Mouse (Mus musculus) A20 (cell line): ENCODE measurements around the gene Unc80.

Experiments used
- DNase-seq: peaks from one replicate; pipeline ENCODE4 v3.0.0-alpha.2; 2011; ENCODE audit warnings: low read depth, low spot score

Unc80 gene

DNA sequence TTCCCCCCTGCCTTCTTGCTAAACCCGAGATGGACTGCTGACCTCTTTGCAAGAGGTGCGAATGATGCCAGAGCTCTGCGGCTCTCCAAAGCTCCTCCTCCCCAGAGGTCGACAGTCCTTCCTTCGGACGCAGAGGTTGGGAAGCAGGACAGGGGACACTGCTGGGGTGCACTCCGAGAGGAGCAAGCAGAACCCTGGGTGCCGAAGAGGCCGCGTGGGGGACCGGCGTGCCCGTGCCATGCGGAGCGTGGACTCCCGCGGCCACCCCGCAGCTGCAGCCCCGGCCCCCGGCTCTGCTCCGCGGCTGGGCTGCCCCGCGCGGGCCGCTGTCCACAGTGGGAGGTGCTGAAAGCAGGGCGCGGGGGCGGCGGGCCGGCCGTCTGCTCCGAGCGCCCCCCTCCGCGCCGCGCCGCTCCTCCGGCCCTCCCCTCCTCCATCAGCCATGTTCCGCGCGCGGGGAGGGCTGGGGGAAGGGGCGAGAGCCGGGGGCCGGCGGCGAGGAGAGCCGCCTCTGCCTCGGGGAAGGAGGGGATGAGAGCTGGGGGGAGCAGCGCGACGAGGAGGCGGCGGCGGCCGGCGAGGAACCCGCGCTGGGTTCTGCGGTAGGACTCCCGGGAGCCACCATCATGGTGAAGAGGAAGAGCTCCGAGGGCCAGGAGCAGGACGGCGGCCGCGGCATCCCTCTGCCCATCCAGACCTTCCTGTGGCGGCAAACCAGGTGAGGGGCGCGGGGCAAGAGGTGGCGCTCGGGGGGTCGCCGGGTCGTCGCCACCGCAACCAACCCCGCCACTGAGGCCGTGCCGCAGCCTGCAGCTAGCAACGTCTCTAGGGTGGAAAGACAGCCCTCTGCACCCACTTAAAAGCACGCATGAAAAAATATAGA lies at the start of gene Unc80:
Gene Unc80 (plus strand): TSS at position 547 of the 883 bp plus-strand sequence.
- no peak for DNase-seq

DNA sequence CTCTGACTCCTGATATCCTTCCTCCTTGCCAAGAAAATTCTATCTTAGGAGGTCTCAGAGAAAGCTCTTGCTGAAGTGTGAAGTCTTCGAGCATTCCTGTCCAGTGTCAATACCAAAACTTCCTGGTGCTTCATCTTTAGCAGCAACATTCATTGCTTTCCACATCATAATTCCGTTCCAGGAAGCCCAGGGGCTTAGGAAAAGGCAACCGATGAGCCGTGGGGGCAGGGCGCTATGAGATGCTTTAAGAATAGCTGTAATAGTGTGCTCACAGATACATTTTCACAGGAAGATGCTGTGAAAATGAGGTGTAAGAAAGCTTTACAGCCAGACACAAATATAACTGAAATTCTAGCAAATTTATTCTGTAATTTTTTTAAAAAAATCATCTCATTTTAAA lies 42.1 kb upstream of the Unc80 start:
- DNase-seq: no peak

DNA sequence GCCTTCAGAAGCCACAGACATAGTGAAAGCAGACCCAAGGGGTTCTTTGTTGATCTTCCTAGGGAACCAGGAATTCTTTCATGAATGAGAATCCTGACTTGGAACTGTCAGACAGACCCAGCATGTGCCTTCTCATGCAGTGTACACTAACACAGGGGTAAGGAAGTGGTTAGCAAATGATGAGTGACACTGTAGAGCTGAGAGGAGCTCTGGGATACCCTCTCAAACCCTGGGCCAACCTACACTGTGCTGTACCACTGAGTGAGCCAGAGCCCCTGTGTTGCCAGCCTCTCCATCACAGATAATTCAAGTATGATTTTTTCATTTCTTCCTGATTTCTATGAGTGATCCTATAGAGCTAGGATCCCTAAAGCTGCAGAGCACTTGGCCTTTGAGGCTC lies 37.2 kb upstream of the Unc80 start:
- no peak for DNase-seq

DNA sequence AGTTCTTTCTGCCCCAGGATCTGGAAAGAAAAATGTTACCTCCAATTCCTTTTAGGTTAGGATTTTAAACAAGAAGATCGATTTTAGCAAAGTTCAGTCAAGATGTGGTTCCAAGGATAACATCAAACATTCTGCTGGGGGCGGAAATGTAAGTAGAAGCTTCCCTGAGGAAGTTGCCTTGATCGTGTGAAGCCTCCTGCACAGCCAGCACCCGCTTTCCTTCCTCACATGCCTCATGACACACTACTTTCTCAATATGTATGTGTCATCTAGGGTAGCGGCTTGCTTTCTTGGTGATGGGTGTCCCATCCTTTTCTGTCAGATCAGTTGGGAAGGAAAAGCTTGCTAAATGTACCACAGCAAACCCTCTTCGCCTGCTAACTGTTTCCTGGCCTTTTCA lies 36.7 kb upstream of the Unc80 start:
- no peak for DNase-seq

DNA sequence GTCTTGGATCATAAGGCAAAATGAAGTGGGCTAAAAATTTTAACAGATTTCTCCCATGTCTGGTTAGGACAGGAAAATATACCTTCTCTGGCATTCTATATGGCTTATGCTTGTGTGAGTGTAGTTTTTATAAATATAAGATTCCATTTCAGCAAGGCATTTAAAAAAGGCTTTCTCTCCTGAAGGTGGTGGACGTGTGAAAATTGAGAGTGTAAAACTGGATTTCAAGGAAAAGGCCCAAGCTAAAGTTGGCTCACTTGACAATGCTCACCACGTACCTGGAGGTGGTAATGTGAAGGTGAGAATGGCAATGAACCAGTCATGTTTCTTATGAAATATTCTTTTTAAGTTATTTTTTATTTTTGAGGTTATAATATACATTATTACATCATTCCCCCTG lies 30.1 kb upstream of the Unc80 start:
- no peak for DNase-seq

DNA sequence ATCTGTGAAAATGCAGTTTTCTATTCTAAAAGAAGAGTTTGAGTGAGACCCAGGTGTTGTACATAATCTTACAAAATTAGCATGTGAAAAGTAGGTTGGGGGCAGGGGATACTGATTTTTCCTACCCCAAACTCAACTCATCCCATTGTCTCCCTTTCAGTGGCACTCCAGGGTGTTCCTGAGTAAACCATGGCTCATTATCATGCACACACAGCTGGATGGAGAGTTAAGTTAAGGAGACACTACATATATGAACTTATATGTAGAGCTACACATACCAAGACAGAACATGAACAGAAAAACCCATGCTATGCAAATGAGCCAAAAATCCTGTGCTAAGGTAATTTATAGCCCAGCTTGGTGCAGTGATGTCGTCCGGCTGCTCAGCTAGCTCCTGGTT lies 25.2 kb upstream of the Unc80 start:
- DNase-seq: no peak

DNA sequence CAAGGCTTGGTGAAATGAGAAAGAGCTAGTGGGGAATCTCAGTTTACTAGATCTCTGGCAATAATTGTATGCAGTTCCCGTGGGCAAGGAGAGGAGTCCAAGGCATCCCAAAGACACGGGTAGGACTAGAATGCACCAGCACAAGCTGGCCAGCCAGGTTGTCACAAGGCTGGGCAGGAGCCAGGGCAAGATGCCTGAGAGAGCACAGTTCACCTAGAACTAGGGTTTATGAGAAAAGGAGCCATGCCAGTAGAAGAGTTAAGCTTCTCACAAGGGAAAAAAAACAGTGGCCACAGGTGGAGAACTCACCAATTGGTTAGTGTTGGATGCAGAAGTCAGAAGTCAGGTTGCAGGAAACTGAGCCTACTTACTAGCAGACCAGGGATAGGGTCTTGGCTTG lies 18.7 kb upstream of the Unc80 start:
- DNase-seq: no peak

DNA sequence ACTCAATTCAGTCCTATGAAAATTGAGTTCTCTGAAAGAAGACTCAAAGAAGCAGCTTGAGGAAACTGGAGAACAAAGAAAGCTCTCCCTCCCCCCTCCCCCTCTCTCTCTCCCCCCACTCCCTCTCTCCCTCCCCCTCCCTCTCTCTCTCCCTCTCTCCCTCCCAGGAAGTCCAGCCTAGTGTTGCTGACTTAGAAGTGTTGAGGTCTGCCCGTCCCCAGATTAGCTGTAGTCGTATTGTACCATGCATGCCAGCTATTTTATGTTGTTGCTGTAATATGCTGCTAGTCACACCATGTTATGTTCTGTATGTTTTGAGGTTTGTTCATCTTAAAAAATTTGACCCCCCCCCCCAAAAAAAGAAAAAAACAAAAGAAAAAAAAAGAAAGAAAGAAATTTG lies 11.6 kb upstream of the Unc80 start:
- DNase-seq: no peak

DNA sequence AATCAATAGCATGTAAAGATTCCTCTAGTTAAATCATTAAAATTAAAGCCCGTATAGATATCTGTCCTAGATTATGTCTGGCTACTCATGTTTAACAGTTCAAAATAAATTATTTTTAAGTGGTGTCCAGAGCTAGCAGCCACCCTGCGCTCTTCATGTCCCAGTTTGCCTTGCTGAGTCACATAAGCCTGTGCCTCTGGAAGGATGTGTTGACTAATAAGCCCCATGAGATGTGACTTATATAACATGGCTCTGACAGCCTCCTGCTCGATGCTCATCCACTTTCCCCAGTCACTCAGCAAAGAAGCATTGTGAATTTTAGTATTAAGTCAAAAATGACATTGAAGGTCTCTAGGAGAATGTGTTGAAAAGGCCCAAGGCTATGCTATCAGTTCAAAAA lies 10.4 kb upstream of the Unc80 start:
- DNase-seq: no peak

DNA sequence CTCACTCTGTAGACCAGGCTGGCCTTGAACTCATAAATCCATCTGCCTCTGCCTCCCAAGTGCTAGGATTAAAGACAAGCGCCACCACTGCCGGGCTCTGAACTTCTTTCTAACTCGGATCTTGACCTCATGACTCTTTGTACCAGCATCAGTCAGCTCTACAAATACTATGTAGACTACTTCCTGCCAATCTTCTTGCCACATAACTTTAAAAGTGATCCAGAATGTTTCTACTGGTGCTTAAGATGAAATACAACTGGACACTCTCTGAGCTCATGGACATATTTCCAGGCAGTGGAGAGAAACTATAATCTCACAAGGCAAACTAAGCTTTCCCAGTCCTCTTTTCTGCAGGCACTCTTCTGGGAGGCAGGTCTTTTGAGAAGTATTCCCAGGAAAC lies 8.8 kb upstream of the Unc80 start:
- DNase-seq: no peak

DNA sequence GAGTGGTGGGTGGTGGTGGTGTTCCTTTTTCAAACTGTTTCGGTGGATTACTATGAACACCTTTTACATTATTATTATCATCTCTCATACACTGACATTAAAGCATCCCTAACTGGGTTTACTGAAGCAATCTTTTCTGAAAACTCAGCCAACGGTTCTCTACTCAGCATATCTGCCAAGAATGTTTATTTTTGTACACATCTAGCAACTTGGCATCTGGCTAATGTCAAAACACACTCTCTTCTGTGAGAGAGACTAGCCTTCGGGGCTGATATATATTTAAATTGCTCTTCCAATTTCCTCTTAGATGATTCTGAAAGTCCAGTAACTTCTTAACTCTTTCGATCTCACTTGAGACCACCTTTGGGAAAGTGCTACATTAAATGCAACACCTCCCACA lies 7.3 kb upstream of the Unc80 start:
- DNase-seq: no peak

DNA sequence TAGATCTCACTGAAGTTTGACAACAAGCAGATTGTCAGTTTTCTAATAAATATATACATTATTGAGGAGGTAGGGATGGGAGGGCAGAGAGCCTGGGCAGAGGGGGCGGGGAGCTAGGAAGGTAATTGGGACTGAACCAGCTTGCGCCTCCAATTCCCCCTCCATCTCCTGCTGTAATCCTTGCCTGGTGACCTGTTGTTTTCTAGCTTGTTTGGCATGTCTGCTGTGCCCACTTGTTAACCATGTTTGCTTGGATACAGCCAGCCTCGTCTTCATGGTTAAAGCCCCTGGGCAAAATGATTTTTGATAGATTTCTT lies 495 bp downstream of the Unc80 start:
- no peak for DNase-seq

DNA sequence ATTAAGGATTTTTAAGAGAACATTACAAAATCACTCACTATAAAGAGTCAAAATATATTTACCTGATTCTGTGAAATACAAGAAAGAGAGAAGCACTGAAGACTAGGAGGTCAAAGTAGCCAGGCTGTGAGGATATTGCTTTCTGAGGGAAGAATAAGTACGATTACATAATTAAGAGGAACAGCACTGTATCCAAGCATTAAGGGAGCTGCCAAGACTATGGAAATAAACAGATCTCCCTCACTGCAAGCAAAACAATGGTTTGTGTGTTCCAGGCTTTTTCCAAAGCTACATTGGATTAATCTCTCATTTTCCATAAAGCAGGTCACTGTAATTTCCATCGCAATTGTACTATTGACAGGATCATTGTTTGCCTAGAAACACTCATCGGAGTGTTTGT lies 14.6 kb downstream of the Unc80 start:
- DNase-seq: no peak

DNA sequence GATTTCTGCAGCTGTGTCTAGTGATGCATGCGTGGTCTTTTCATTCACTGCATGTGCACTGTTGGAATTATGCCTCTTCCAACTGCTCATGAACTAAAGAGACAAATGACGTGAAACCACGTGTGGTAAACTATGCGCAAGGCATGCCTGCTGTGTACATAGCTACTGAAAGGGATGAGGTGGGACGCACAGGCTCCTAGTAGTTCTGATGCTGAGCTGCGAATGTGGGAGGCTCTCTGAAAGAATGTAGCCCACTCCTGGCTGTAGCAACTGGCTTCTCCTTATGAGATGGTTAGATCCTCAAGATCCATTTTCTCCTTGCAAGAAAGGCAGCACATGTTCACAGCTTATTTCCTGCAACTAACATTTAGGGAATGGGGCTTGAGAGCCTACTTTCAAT lies 24.9 kb downstream of the Unc80 start:
- no peak for DNase-seq

DNA sequence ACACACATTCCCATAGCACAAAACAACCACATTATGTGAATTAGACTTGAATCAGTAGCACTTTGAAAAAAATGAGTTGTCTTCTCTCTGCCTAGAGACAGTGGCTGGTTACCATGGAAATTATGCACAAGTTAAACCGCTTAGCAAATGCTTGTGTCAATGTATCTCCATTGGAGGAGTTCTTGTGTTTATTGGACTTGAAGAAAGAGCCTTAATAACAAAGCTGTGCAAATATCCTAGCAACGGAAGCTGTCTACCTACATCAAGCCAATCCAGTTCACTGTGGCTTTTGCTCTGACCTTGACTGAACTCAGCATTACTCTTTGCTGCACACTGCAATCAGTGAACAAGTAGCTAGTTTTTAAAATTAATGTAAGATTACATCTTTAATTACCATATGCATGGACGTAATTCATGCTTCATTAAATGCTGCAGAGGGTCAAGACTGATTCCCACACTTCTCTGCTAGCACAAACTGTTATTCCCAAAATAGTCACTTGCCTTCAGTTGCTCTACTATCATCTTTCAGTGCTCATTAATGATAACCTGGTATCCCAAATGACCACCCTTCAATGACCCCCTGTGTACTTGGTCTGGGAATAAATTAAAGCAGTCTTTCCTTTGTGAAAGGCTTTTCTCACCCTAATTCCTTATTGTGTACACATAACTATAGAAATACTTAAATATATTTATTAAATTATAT lies 27.3 kb downstream of the Unc80 start:
- no peak for DNase-seq

DNA sequence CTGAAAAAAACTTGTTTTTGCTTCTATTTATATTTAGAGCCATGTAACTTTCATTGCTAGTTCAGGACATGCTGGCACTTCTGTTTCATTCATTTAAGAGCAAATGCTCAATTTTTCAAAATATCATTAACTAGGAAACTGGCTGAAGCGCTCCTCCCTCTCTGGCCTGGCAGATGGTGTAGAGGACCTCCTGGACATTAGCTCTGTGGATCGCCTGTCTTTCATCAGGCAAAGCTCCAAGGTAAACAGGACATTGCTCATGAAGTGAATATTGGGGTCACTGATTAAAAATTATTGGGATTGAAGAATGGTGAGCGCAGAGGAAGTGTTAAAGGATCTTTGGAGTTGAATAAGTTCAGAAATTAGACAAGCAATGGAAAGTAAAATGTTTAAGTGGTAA lies 82.6 kb downstream of the Unc80 start:
- DNase-seq: no peak

DNA sequence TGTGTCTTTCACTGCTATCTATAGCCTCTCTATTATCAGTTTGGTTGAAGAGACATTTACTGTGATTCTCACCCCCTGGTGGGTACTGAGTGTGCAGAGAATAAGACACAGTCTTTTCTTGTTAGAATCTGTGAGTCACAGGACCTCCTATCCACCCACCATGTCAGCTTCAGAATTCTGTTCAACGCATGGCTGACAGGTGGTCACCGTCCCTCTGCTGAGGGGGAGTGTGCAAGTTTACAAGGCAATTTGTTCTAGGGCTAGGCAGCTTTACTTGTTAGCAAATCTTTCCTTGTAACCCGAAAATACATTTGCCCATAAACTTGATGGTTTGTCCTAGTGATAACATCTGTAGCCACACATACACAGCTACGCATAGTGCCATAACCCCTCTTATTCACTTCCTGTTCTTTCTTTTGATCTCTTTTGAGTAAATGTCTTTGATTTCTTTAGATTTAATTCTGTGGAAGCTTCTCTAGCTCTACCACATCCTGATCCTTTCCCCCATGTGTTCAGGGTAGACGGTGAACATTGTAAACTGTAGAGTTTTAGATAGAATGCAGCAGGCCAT lies 84.3 kb downstream of the Unc80 start:
- DNase-seq: no peak

DNA sequence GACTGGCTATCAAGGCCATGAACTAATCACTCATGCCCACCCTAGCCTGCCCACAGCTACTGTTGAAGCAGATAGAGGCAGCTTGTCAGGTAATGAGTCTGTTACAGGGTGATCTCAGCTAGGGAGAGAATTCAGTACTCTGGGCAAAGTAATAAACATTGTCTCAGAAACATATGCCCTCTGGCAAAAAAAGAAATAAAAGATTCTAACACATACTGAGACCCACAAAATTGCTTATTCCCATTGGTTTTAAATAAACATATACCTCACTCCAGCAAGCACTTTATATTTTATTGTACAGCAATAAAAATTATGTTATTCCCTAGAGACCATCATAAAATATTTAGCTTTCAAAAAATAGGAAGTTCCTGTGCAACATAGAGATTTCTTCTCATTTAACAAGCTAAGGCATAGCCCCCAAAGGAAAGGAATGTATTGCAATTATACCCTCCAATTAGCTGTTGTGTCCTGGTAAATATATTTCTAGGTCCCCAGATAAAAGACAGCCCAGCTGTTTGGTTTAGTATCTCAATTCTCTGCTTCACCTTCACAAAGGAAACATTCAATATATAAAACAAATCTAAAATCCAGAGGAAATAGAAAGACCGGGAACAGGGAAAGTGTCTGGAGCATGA lies 93.6 kb downstream of the Unc80 start:
- no peak for DNase-seq

DNA sequence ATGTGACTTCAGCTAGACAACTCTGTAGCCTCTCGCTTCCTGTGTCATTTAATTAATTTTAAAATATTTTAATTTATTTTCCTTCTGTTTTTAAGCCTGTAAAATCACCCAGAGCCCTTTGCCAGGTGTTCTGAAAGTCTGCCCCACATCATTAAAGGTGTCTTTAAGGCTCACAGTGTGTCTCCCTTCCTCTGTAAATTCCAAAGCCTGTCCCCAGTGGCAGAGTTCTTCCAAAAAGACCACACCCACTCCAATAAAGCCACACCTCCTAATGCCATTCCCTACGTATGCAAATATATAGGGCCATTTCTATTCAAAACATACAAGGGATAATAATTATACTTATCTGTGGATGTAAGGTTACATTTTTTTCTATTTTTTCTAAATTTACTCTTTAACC lies 94.2 kb downstream of the Unc80 start:
- no peak for DNase-seq

DNA sequence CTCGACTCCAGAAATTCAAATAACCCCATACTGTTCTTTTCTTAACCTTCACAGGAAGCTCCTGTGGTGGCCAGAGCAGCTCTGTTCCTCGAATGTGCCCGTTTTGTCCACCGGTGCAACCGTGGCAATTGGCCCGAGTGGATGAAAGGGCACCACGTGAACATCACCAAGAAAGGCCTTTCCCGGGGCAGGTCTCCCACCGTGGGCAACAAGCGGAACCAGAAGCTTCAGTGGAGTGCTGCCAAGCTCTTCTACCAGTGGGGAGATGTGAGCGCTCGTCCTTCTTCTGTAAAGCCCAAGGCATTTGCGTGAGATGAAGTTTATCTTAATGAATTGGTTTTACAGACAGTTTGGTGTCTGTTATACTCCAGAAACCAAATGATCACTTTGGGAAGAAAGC lies 101.6 kb downstream of the Unc80 start:
- DNase-seq: no peak

DNA sequence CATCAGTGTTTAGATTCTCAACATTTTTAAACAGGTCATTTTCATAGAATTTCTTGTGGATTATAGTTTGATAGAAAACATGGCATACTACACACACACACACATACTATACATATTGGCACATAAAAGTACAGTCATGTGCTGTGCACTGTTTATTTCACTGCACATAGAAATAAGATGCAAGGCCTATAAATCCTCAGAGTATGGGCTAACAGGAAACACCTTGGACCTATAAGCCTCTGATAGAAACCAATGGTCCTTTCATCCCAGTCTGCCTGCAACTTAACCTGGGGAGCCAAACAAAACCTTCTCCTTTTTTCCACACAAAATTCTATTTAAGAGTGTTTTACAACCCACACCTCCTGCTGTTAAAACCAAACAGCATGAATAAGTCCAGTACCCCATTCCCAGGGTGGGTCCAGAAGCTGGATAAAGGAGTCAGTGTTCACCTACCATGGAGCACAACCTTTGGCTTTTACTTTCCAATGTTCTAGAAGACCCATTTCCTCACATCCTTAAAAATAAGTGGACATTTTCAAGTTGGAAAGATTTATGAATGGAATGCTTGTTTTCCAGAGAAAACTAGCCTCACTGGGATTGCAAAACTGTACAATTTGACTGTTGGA lies 129.1 kb downstream of the Unc80 start:
- no peak for DNase-seq

DNA sequence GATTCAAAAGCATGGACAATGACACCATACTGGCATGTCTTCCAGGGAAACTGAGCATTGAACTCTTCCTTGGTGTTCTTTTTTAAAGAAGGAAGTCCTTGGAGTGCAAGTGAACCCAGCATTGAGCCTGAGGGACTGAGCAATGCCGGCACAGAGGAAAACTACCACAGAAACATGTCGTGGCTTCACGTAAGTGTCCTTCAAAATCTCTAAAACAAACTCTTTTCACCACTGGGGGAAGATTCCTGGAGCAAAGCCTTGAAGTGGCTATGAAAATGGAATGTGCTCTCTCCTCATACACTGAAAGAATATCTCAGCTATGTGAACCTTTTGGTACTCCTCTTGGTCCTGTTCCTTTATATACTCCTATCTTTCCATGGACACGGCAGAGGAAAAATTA lies 140.1 kb downstream of the Unc80 start:
- DNase-seq: no peak
